Mouse (Mus musculus) ES-E14 (cell line): Measurements from ENCODE around the gene Sds. TPM values are rescaled to one million over a fixed set of nuclear protein-coding genes. Genes with fewer than 3 reads are reported as not detected.
A peak's percentile ranks its signal among the peaks of the same experiment; 100 is the strongest.

ENCODE experiments used
- DNase-seq: peaks from one replicate; pipeline ENCODE4 v3.0.0-alpha.2; 2013; ENCODE audit warnings: low read depth, low spot score
- H3K27ac ChIP-seq: 2 replicates; pipeline ENCODE4 v1.5.1; 2012; ENCODE audit warnings: low read depth, mild to moderate bottlenecking, low read length, moderate library complexity, mixed read lengths; ENCODE audit not compliant: poor library complexity, insufficient read depth, severe bottlenecking
- H3K36me3 ChIP-seq: 2 replicates; pipeline ENCODE4 v1.6.1; 2012; ENCODE audit warnings: mild to moderate bottlenecking, low read length, moderate library complexity, mixed read lengths; ENCODE audit not compliant: control insufficient read depth, poor library complexity, insufficient read depth, severe bottlenecking
- H3K4me1 ChIP-seq, 2 experiments: fragments of 150-350 bp in 1 of 2; sonication (generic) in 1 of 2; 2 replicates each; pipeline ENCODE4 v1.6.1; 2012; ENCODE audit warnings: low read length in 2 of 2, mild to moderate bottlenecking in 1 of 2, mixed read lengths in 1 of 2; ENCODE audit not compliant: control insufficient read depth in 2 of 2, insufficient read depth in 2 of 2, poor library complexity in 1 of 2
- H3K4me3 ChIP-seq, 2 experiments: fragments of 150-350 bp in 1 of 2; sonication (generic) in 1 of 2; 2 replicates each; pipeline ENCODE4 v1.5.1; 2012; ENCODE audit warnings: low read length in 2 of 2, low read depth in 1 of 2, mild to moderate bottlenecking in 1 of 2, mixed read lengths in 1 of 2; ENCODE audit not compliant: insufficient read depth in 1 of 2, poor library complexity in 1 of 2, severe bottlenecking in 1 of 2
- H3K9ac ChIP-seq: 2 replicates; pipeline ENCODE4 v1.6.1; 2012; ENCODE audit warnings: low read depth, mild to moderate bottlenecking, low read length, mixed read lengths; ENCODE audit not compliant: poor library complexity, insufficient read depth, severe bottlenecking
- H3K9me3 ChIP-seq: fragments of 150-350 bp; sonication (generic); 2 replicates; pipeline ENCODE4 v1.6.1; 2012; ENCODE audit warnings: low read depth, mild to moderate bottlenecking, low read length; ENCODE audit not compliant: control insufficient read depth, insufficient read depth
- CHD2 ChIP-seq: IDR thresholded peaks from 2 replicates; pipeline ENCODE4 v1.6.1; 2014; ENCODE audit warnings: mild to moderate bottlenecking, low read depth, low read length, inconsistent platforms
- HCFC1 ChIP-seq: IDR thresholded peaks from 2 replicates; pipeline ENCODE4 v1.6.1; 2012; ENCODE audit warnings: low read length, inconsistent platforms, borderline replicate concordance; ENCODE audit not compliant: insufficient read depth
- MAFK ChIP-seq: IDR thresholded peaks from 2 replicates; pipeline ENCODE4 v1.6.1; 2014; ENCODE audit warnings: mild to moderate bottlenecking, low read depth, low read length, inconsistent platforms; ENCODE audit not compliant: insufficient read depth
- ZC3H11A ChIP-seq: IDR thresholded peaks from 2 replicates; pipeline ENCODE4 v1.6.1; 2012; ENCODE audit warnings: low read depth, mild to moderate bottlenecking, inconsistent platforms, low read length, borderline replicate concordance
- ZNF384 ChIP-seq: IDR thresholded peaks from 2 replicates; pipeline ENCODE4 v1.6.1; 2012; ENCODE audit warnings: low read depth, low read length, inconsistent platforms
- in situ Hi-C, 2 experiments: fragments of 600-800 bp; cut with MboI; formaldehyde crosslinking; loops; one replicate each; pipeline ENCODE4 v1.15.1; 2025; ENCODE audit warnings: low sequenced_read_pairs in 2 of 2, inconsistent platforms in 1 of 2; ENCODE audit not compliant: unreplicated experiment in 2 of 2
- total RNA-seq: library from RNA; depleted of rRNA; stranded (reverse); fragments of 300-350 nt; gene quantifications from 2 replicates; pipeline ENCODE4 v1.2.3, GENCODE M21; 2012

The Sds gene
- total RNA-seq, 1 experiment: 0.22 TPM

- H3K9ac ChIP-seq: peak overlapping the region; percentile 60; the same call in 1 of the 2 replicates
- H3K4me1 ChIP-seq: peaks cover 21 to 38% of the 10 kb centered on the region in 2 experiments
Measured at GRCm38 (mm10) chr5:120512911-120513555, 36.7 kb downstream of the Sds start.

GRCm38 (mm10) chr5:120514031-120514677 lies 37.8 kb downstream of the Sds start:
- H3K27ac ChIP-seq: peak overlapping the region; percentile 41
- no peaks in the 10 kb centered on the region for H3K9me3 ChIP-seq
- peak overlapping the region in 1 of 2 experiments; percentile 20; a peak in 2 of 4 replicates for H3K4me3 ChIP-seq
- no peak for DNase-seq
- H3K4me1 ChIP-seq: peaks cover 21 to 38% of the 10 kb centered on the region in 2 experiments
- TF ChIP-seq ZC3H11A (no peak), CHD2 (no peak), HCFC1 (no peak), ZNF384 (no peak), MAFK (no peak)
- in situ Hi-C loops: no loop called here
- no peaks in the 10 kb centered on the region; the same call in 1 of the 2 replicates for H3K36me3 ChIP-seq
- no peak overlapping the region for H3K9ac ChIP-seq

More at GRCm38 (mm10) chr5:120512911-120513555, 36.7 kb downstream of the Sds start:
- no peak for TF ChIP-seq CHD2
- no peak for TF ChIP-seq MAFK
- no peak for TF ChIP-seq HCFC1
- no peak for TF ChIP-seq ZC3H11A
- no peak for TF ChIP-seq ZNF384
- Histone ChIP-seq H3K36me3 (no peaks in the 10 kb centered on the region; the same call in 1 of the 2 replicates), H3K4me3 (peak overlapping the region; percentile 61 to 80), H3K9me3 (no peaks in the 10 kb centered on the region), H3K27ac (peak overlapping the region; percentile 76; the same call in 1 of the 2 replicates)
- in situ Hi-C loops: no loop called here
- peak; percentile 84 for DNase-seq

- peaks cover 21 to 38% of the 10 kb centered on the region in 2 experiments for H3K4me1 ChIP-seq
- DNase-seq: no peak
Measured at GRCm38 (mm10) chr5:120514754-120515153, 38.4 kb downstream of the Sds start.

GRCm38 (mm10) chr5:120515451-120515850 lies 39.1 kb downstream of the Sds start:
- H3K9me3 ChIP-seq: no peaks in the 10 kb centered on the region
- H3K9ac ChIP-seq: no peak overlapping the region
- in situ Hi-C loops: no loop called here
- TF ChIP-seq ZC3H11A (no peak), CHD2 (no peak), HCFC1 (no peak), MAFK (no peak), ZNF384 (no peak)
- H3K4me1 ChIP-seq: peaks cover 19 to 36% of the 10 kb centered on the region in 2 experiments
- no peak for DNase-seq
- H3K36me3 ChIP-seq: peaks cover 2% of the 10 kb centered on the region; the same call in 1 of the 2 replicates
- H3K27ac ChIP-seq: 0 out of 2 replicates have a peak overlapping the region, but pooled peaks have one; percentile 19
- H3K4me3 ChIP-seq: no peak overlapping the region

More at GRCm38 (mm10) chr5:120514754-120515153, 38.4 kb downstream of the Sds start:
- peak overlapping the region; percentile 34; the same call in 1 of the 2 replicates for H3K27ac ChIP-seq
- H3K4me3 ChIP-seq: no peak overlapping the region
- H3K36me3 ChIP-seq: peaks cover 1% of the 10 kb centered on the region; the same call in 1 of the 2 replicates
- H3K9ac ChIP-seq: no peak overlapping the region; the same call in 1 of the 2 replicates
- in situ Hi-C loops: no loop called here
- H3K9me3 ChIP-seq: no peaks in the 10 kb centered on the region
- no peak for TF ChIP-seq MAFK
- no peak for TF ChIP-seq CHD2
- TF ChIP-seq HCFC1: no peak
- no peak for TF ChIP-seq ZNF384
- TF ChIP-seq ZC3H11A: no peak
